Mouse (Mus musculus): ENCODE data around the gene Pdzrn3.
A peak's percentile ranks its signal among the peaks of the same experiment; 100 is the strongest.

The Pdzrn3 gene

GRCm38 (mm10) chr6:101259411-101259810 lies 118.3 kb downstream of the Pdzrn3 start:
- no peak for DNase-seq (ENCODE audit: low read depth, low spot score)

- DNase-seq (ENCODE audit: low read depth, low spot score) = no peak
Measured at GRCm38 (mm10) chr6:101257418-101257817, 120.3 kb downstream of the Pdzrn3 start.

GRCm38 (mm10) chr6:101254652-101255051 lies 123.0 kb downstream of the Pdzrn3 start:
- no peak for DNase-seq (ENCODE audit: low read depth, low spot score)

- peak; percentile 72 for DNase-seq (ENCODE audit: low read depth, low spot score)
Measured at GRCm38 (mm10) chr6:101251916-101252603, 125.6 kb downstream of the Pdzrn3 start.

- DNase-seq (ENCODE audit: low read depth, low spot score) = no peak
Measured at GRCm38 (mm10) chr6:101251160-101251559, 126.5 kb downstream of the Pdzrn3 start.

- no peak for DNase-seq (ENCODE audit: low read depth, low spot score)
Measured at GRCm38 (mm10) chr6:101246137-101246536, 131.6 kb downstream of the Pdzrn3 start.

GRCm38 (mm10) chr6:101244355-101244754 lies 133.3 kb downstream of the Pdzrn3 start:
- no peak for DNase-seq (ENCODE audit: low read depth, low spot score)

- no peak for DNase-seq (ENCODE audit: low read depth, low spot score)
Measured at GRCm38 (mm10) chr6:101243189-101243815, 134.4 kb downstream of the Pdzrn3 start.

- no peak for DNase-seq (ENCODE audit: low read depth, low spot score)
Measured at GRCm38 (mm10) chr6:101236641-101237246, 141.0 kb downstream of the Pdzrn3 start.

GRCm38 (mm10) chr6:101236230-101236629 lies 141.5 kb downstream of the Pdzrn3 start:
- no peak for DNase-seq (ENCODE audit: low read depth, low spot score)

GRCm38 (mm10) chr6:101234349-101234748 lies 143.3 kb downstream of the Pdzrn3 start:
- DNase-seq (ENCODE audit: low read depth, low spot score) = no peak

- DNase-seq (ENCODE audit: low read depth, low spot score) = no peak
Measured at GRCm38 (mm10) chr6:101233680-101234079, 144.0 kb downstream of the Pdzrn3 start.

- no peak for DNase-seq (ENCODE audit: low read depth, low spot score)
Measured at GRCm38 (mm10) chr6:101227294-101227855, 150.3 kb downstream of the Pdzrn3 start.

GRCm38 (mm10) chr6:101220307-101220706 lies 157.4 kb downstream of the Pdzrn3 start:
- DNase-seq (ENCODE audit: low read depth, low spot score) = no peak

GRCm38 (mm10) chr6:101219004-101219403 lies 158.7 kb downstream of the Pdzrn3 start:
- no peak for DNase-seq (ENCODE audit: low read depth, low spot score)

- DNase-seq (ENCODE audit: low read depth, low spot score) = no peak
Measured at GRCm38 (mm10) chr6:101218197-101218596, 159.5 kb downstream of the Pdzrn3 start.

- no peak for DNase-seq (ENCODE audit: low read depth, low spot score)
Measured at GRCm38 (mm10) chr6:101217756-101218155, 159.9 kb downstream of the Pdzrn3 start.

GRCm38 (mm10) chr6:101215436-101215791 lies 162.3 kb downstream of the Pdzrn3 start:
- peak; percentile 31 for DNase-seq (ENCODE audit: low read depth, low spot score)

- no peak for DNase-seq (ENCODE audit: low read depth, low spot score)
Measured at GRCm38 (mm10) chr6:101214734-101215435, 162.8 kb downstream of the Pdzrn3 start.

GRCm38 (mm10) chr6:101213066-101213465 lies 164.6 kb downstream of the Pdzrn3 start:
- no peak for DNase-seq (ENCODE audit: low read depth, low spot score)

- no peak for DNase-seq (ENCODE audit: low read depth, low spot score)
Measured at GRCm38 (mm10) chr6:101212086-101212485, 165.6 kb downstream of the Pdzrn3 start.

- no peak for DNase-seq (ENCODE audit: low read depth, low spot score)
Measured at GRCm38 (mm10) chr6:101211361-101211841, 166.3 kb downstream of the Pdzrn3 start.
